In the genomic region with DNA sequence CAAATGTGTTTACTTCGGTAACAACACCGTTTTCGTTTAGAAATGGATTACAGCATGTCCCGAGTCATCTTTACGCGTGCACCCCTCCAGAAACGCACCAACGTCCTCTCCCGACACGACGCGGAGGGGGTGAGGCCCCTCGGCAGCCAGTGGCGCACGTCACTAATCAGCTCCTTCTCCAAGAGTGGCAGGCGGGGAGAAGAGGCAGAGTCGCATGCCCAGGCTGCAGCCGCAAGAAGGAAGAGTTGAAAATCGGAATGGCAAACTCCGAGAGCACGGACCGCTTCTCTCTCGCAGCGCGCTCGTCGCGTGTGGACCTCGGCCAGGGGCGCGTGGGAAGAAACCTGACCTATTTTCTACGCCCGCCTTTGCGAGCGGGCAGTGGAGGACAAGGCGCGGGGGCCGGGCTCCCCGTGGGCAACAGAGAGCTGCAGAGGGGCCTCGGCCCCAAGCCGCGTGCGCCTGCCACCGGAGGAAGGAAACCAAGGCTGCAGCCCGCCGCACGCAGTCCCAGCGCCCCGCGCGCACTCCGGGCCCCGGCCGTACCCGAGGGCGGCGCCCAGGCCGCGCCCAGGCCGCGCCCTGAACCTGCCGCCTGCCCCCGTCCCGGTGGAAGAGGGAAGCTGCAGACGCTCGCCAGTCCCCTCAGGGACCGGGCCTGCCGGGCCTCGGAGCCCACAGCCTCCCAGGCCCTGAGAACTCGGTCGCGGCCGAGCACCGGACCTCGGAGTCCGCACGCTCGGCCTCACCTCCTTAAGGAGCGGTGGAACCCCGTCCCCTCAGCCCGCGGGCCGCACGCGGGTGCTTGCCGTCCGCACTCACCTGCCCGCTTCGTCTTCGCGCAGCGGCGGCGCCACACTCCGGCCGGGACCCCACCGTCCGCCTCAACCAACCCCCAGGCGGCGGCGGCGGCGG, we compare ENCODE assay signal across 8 mouse cellular contexts. TPM values are rescaled to one million over a fixed set of nuclear protein-coding genes. Genes with fewer than 3 reads are reported as not detected.
DNase-seq lines count a peak whose midpoint lies in the region; ATAC-seq and TF ChIP-seq lines count a peak whose summit lies in the region.

No protein-coding gene starts in this region.

- no peak for TF ChIP-seq CTCF in G1E (IDR thresholded peaks at IDR 0.05; ENCODE audit: low read depth, low read length)

- H3K4me1 ChIP-seq in G1E (ENCODE audit: insufficient read depth, low read depth, low read length) = peaks cover 51% of the 10 kb centered on the region
- peaks cover 11% of the 10 kb centered on the region for H3K4me1 ChIP-seq in forebrain, embryonic 11.5 days (replicated peaks; ENCODE audit: control insufficient read depth, insufficient read depth, low read length)
- peaks cover 25% of the 10 kb centered on the region for H3K4me1 ChIP-seq in lung, embryonic 16.5 days (replicated peaks; ENCODE audit: control insufficient read depth, insufficient read depth, low read length)

- H3K27ac ChIP-seq in forebrain, embryonic 11.5 days (ENCODE audit: low read depth, low read length) = peak overlapping the region; percentile 53
- H3K27ac ChIP-seq in lung, embryonic 16.5 days (ENCODE audit: low read length) = peak overlapping the region; percentile 95

- H3K9me3 ChIP-seq in G1E (replicated peaks) = no peaks in the 10 kb centered on the region
- H3K9me3 ChIP-seq in forebrain, embryonic 11.5 days (ENCODE audit: control insufficient read depth, low read length) = no peaks in the 10 kb centered on the region
- H3K9me3 ChIP-seq in lung, embryonic 16.5 days (ENCODE audit: control insufficient read depth, low read length) = no peaks in the 10 kb centered on the region

- peak; percentile 65 for DNase-seq in G1E (ENCODE audit: low spot score)
- DNase-seq in c-Kit-positive CD71-negative TER-119-negative erythroid progenitor cells, embryonic 14.5 days (ENCODE audit: low read depth) = peak; percentile 37
- DNase-seq in forebrain, embryonic 11.5 days (ENCODE audit: low spot score) = peak; percentile 77
- peak; percentile 14 for DNase-seq in heart, postnatal 25 days (ENCODE audit: low spot score)
- DNase-seq in layer of hippocampus, adult 8-10 months (ENCODE audit: low spot score in 2 of 2) = peak; percentile 53 to 54
- DNase-seq in retina, embryonic 14.5 days (ENCODE audit: low spot score) = peak; percentile 45
- DNase-seq in urinary bladder, postnatal 14 days (ENCODE audit: low spot score) = peak; percentile 47

- H3K4me3 ChIP-seq in G1E (ENCODE audit: low read depth, low read length) = peak overlapping the region; percentile 89
- H3K4me3 ChIP-seq in forebrain, embryonic 11.5 days (ENCODE audit: low read depth, low read length) = peak overlapping the region; percentile 98
- H3K4me3 ChIP-seq in lung, embryonic 16.5 days (ENCODE audit: low read length) = peak overlapping the region; percentile 99

- intact Hi-C loops in heart, postnatal 25 days (cut with DNase I) = loop anchor here (10.0 kb wide), 1 partner anchor 626 kb away; no protein-coding TSS in a partner anchor

- under 1% methylated on average over 99 of the region's 103 CpGs for WGBS in forebrain, embryonic 11.5 days
- 0% methylated on average over 86 of the region's 103 CpGs for WGBS in lung, embryonic 16.5 days

- peak overlapping the region; percentile 94 for H3K9ac ChIP-seq in forebrain, embryonic 11.5 days (ENCODE audit: low read length)
- peak overlapping the region; percentile 99 for H3K9ac ChIP-seq in lung, embryonic 16.5 days (ENCODE audit: low read length)

- ATAC-seq in G1E (ENCODE audit: extremely low read depth, insufficient number of reproducible peaks, low FRiP score, poor library complexity, severe bottlenecking) = peak; percentile 35
- peak; percentile 51 for ATAC-seq in forebrain, embryonic 11.5 days (replicated peaks; ENCODE audit: low FRiP score)
- ATAC-seq in lung, embryonic 16.5 days (ENCODE audit: low read depth) = peak; percentile 32; the same call in 1 of the 2 replicates

- H3K27me3 ChIP-seq in G1E (ENCODE audit: insufficient read depth, low read length) = no peaks in the 10 kb centered on the region
- H3K27me3 ChIP-seq in forebrain, embryonic 11.5 days (ENCODE audit: control insufficient read depth, insufficient read depth, low read length) = no peaks in the 10 kb centered on the region
- H3K27me3 ChIP-seq in lung, embryonic 16.5 days (ENCODE audit: control insufficient read depth, insufficient read depth, low read depth, low read length) = no peaks in the 10 kb centered on the region

- H3K4me2 ChIP-seq in forebrain, embryonic 11.5 days (ENCODE audit: low read depth, low read length, severe bottlenecking) = peak overlapping the region; percentile 85
- H3K4me2 ChIP-seq in lung, embryonic 16.5 days (ENCODE audit: low read depth, low read length) = peak overlapping the region; percentile 79

- H3K36me3 ChIP-seq in G1E (replicated peaks) = peaks cover 41% of the 10 kb centered on the region
- H3K36me3 ChIP-seq in forebrain, embryonic 11.5 days (ENCODE audit: control insufficient read depth, insufficient read depth, low read length) = no peaks in the 10 kb centered on the region; the same call in 1 of the 2 replicates
- H3K36me3 ChIP-seq in lung, embryonic 16.5 days (ENCODE audit: control insufficient read depth, insufficient read depth, low read length) = no peaks in the 10 kb centered on the region; the same call in 1 of the 2 replicates

RNA-seq across cellular contexts. Expression of gene Setd3, which starts 0.5 kb away (rescaled TPM):
- total RNA-seq in G1E (2014; fragmentation: Nextera tagmentation) = 84.2 and 95.0 TPM in 2 replicates
- total RNA-seq in G1E (2017) = 107 and 114 TPM in 2 replicates
- polyA plus RNA-seq in G1E (2012) = 16.6 and 18.8 TPM in 2 replicates
- polyA plus RNA-seq in forebrain, embryonic 11.5 days (2014; fragmentation: Nextera tagmentation; extraction: Ambion mirVana) = 79.2 and 85.9 TPM in 2 replicates
- total RNA-seq in heart, postnatal 25 days (2021) = 10 to 100 TPM; 82.0 to 89.7 TPM
- total RNA-seq in layer of hippocampus, adult 8-10 months (2022) = 100 to 1,000 TPM; 143 to 158 (median 154) TPM
- polyA plus RNA-seq in lung, embryonic 16.5 days (2015; fragmentation: Nextera tagmentation; extraction: Ambion mirVana) = 85.0 and 88.8 TPM in 2 replicates

RNA-seq across cellular contexts. Expression of gene Ccnk, which starts 0.8 kb away (rescaled TPM):
- total RNA-seq in G1E (2014; fragmentation: Nextera tagmentation) = 214 and 263 TPM in 2 replicates
- 13.9 and 14.3 TPM in 2 replicates for total RNA-seq in G1E (2017)
- polyA plus RNA-seq in G1E (2012) = 206 and 220 TPM in 2 replicates
- polyA plus RNA-seq in forebrain, embryonic 11.5 days (2014; fragmentation: Nextera tagmentation; extraction: Ambion mirVana) = 5.0 and 6.2 TPM in 2 replicates
- total RNA-seq in heart, postnatal 25 days (2021) = 10 to 100 TPM; 28.0 to 28.9 TPM
- 10 to 100 TPM; 31.6 to 35.5 (median 34.2) TPM for total RNA-seq in layer of hippocampus, adult 8-10 months (2022)
- 2.4 and 4.4 TPM in 2 replicates for polyA plus RNA-seq in lung, embryonic 16.5 days (2015; fragmentation: Nextera tagmentation; extraction: Ambion mirVana)

Comparison
In these comparisons a context has a peak if more than half of its experiments do, and no peak if none do; other contexts are left out.
1. Peak in every context shown above with its lines: DNase-seq, ATAC-seq, H3K4me3 ChIP-seq and H3K27ac ChIP-seq.
2. DNase-seq: peak in every context shown above with its lines; median percentile 77 in forebrain, embryonic 11.5 days; 65 in G1E; 54 in layer of hippocampus, adult 8-10 months; 47 in urinary bladder, postnatal 14 days; 45 in retina, embryonic 14.5 days; 37 in c-Kit-positive CD71-negative TER-119-negative erythroid progenitor cells, embryonic 14.5 days; 14 in heart, postnatal 25 days.